Mouse (Mus musculus) olfactory bulb, adult 2 months (tissue): ENCODE results near the gene Fktn.

ENCODE experiments used
- CTCF ChIP-seq: fragments of 200-500 bp; IDR thresholded peaks from 2 replicates; pipeline ENCODE4 v1.5.1; 2012; ENCODE audit warnings: low read depth, mild to moderate bottlenecking, low read length, moderate library complexity; ENCODE audit not compliant: insufficient read depth
- POLR2A ChIP-seq: fragments of 200-500 bp; IDR thresholded peaks from 2 replicates; pipeline ENCODE4 v1.6.1; 2012; ENCODE audit warnings: mild to moderate bottlenecking, low read depth, low read length, moderate library complexity; ENCODE audit not compliant: insufficient read depth

- TF ChIP-seq CTCF = no peak
- TF ChIP-seq POLR2A = no peak
Measured at GRCm38 (mm10) chr4:53728121-53728520, 14.3 kb downstream of the Fktn start.
